Mouse (Mus musculus) fat pad, adult 2 months (tissue): ENCODE data around the gene B230217C12Rik.

ENCODE experiments used
- DNase-seq: peaks from one replicate; pipeline ENCODE4 v3.0.0-alpha.2; 2011; ENCODE audit warnings: low read depth, low spot score; ENCODE audit errors: extremely low read depth

Gene B230217C12Rik

GRCm38 (mm10) chr11:97808621-97809234 lies 31.9 kb upstream of the B230217C12Rik start:
- no peak for DNase-seq

GRCm38 (mm10) chr11:97809235-97810121 lies 31.1 kb upstream of the B230217C12Rik start:
- no peak for DNase-seq

GRCm38 (mm10) chr11:97810356-97810755 lies 30.2 kb upstream of the B230217C12Rik start:
- DNase-seq, result peak; percentile 81

- DNase-seq, result peak; percentile 80
Measured at GRCm38 (mm10) chr11:97810970-97811369, 29.6 kb upstream of the B230217C12Rik start.

- no peak for DNase-seq
Measured at GRCm38 (mm10) chr11:97811569-97812362, 28.8 kb upstream of the B230217C12Rik start.

- DNase-seq, result no peak
Measured at GRCm38 (mm10) chr11:97812491-97812921, 28.1 kb upstream of the B230217C12Rik start.

GRCm38 (mm10) chr11:97813085-97813484 lies 27.5 kb upstream of the B230217C12Rik start:
- DNase-seq, result no peak

GRCm38 (mm10) chr11:97813746-97814515 lies 26.6 kb upstream of the B230217C12Rik start:
- peak; percentile 75 for DNase-seq

- DNase-seq, result no peak
Measured at GRCm38 (mm10) chr11:97815736-97816135, 24.8 kb upstream of the B230217C12Rik start.

GRCm38 (mm10) chr11:97816176-97816575 lies 24.4 kb upstream of the B230217C12Rik start:
- no peak for DNase-seq

GRCm38 (mm10) chr11:97816916-97817315 lies 23.7 kb upstream of the B230217C12Rik start:
- no peak for DNase-seq

GRCm38 (mm10) chr11:97817379-97817778 lies 23.2 kb upstream of the B230217C12Rik start:
- DNase-seq, result no peak

GRCm38 (mm10) chr11:97818003-97818402 lies 22.6 kb upstream of the B230217C12Rik start:
- no peak for DNase-seq

- DNase-seq, result no peak
Measured at GRCm38 (mm10) chr11:97818571-97818970, 22.0 kb upstream of the B230217C12Rik start.

GRCm38 (mm10) chr11:97819102-97819501 lies 21.5 kb upstream of the B230217C12Rik start:
- no peak for DNase-seq

- DNase-seq, result no peak
Measured at GRCm38 (mm10) chr11:97819923-97820322, 20.7 kb upstream of the B230217C12Rik start.

- no peak for DNase-seq
Measured at GRCm38 (mm10) chr11:97820840-97821239, 19.7 kb upstream of the B230217C12Rik start.

- no peak for DNase-seq
Measured at GRCm38 (mm10) chr11:97821401-97822064, 19.0 kb upstream of the B230217C12Rik start.

GRCm38 (mm10) chr11:97822840-97823603 lies 17.6 kb upstream of the B230217C12Rik start:
- DNase-seq, result no peak
